Mouse (Mus musculus): ENCODE measurements around the gene Hsd11b1. TPM values are rescaled to one million over a fixed set of nuclear protein-coding genes. Genes with fewer than 3 reads are reported as not detected.
"Not testable (repeated sequence)": the region's sequence is repeated elsewhere in the genome, so short reads cannot be mapped to it uniquely, and the experiment has no call there.

The Hsd11b1 gene
- polyA plus RNA-seq, 1 experiment from 2014 or later, result not detected

DNA sequence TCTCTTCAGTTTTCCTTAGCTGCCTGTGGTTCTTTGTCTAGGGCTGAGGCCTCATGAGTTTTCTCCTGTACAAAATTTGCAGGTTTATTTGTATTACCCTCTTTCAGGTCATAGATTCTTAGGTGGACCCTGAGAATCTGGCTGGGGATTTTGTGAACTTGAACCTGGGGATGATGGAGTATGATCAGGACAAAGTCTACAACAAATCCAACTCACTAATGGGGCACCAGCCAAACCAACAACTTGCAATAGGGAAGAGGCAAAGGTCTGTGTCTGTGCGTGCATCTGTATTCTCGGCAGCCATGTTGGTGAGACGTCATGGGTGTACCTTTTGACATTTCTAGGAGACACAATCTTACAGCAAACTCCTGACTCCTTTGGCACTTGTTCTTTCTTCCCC, 25.2 kb upstream of the Hsd11b1 start:
- no peaks in the 10 kb centered on the region for H3K36me3 ChIP-seq (replicated peaks; ENCODE audit: control insufficient read depth, insufficient read depth, low read depth, low read length)
- H3K27ac ChIP-seq (replicated peaks; ENCODE audit: low read depth, low read length), result no peak overlapping the region
- ATAC-seq (replicated peaks; ENCODE audit: insufficient number of reproducible peaks, low FRiP score, low TSS enrichment, low read depth) (no peak), DNase-seq (ENCODE audit: low spot score) (no peak)
- H3K9ac ChIP-seq (replicated peaks; ENCODE audit: low read length), result no peak overlapping the region
- no peaks in the 10 kb centered on the region for H3K4me1 ChIP-seq (ENCODE audit: control insufficient read depth, insufficient read depth, low read length)
- no peak overlapping the region for H3K4me3 ChIP-seq (ENCODE audit: low read depth, low read length)
- H3K27me3 ChIP-seq (ENCODE audit: control insufficient read depth, insufficient read depth, low read length), result no peaks in the 10 kb centered on the region
- H3K9me3 ChIP-seq (replicated peaks; ENCODE audit: control insufficient read depth, low read length), result no peaks in the 10 kb centered on the region
- 85% methylated on average over 3 of the region's 3 CpGs for WGBS
- H3K4me2 ChIP-seq (ENCODE audit: low read depth, low read length), result no peak overlapping the region

GRCm38 (mm10) chr1:193287578-193287977, 23.7 kb upstream of the Hsd11b1 start:
- H3K9me3 ChIP-seq (replicated peaks; ENCODE audit: control insufficient read depth, low read length), result no peaks in the 10 kb centered on the region
- DNase-seq (ENCODE audit: low spot score) (no peak), ATAC-seq (replicated peaks; ENCODE audit: insufficient number of reproducible peaks, low FRiP score, low TSS enrichment, low read depth) (no peak)
- H3K4me2 ChIP-seq (ENCODE audit: low read depth, low read length), result no peak overlapping the region
- H3K27ac ChIP-seq (replicated peaks; ENCODE audit: low read depth, low read length), result no peak overlapping the region
- H3K27me3 ChIP-seq (ENCODE audit: control insufficient read depth, insufficient read depth, low read length), result no peaks in the 10 kb centered on the region
- no peak overlapping the region for H3K4me3 ChIP-seq (ENCODE audit: low read depth, low read length)
- WGBS, result 90% methylated on average over 2 of the region's 2 CpGs
- H3K9ac ChIP-seq (replicated peaks; ENCODE audit: low read length), result no peak overlapping the region
- H3K4me1 ChIP-seq (ENCODE audit: control insufficient read depth, insufficient read depth, low read length), result no peaks in the 10 kb centered on the region
- H3K36me3 ChIP-seq (replicated peaks; ENCODE audit: control insufficient read depth, insufficient read depth, low read depth, low read length), result no peaks in the 10 kb centered on the region

GRCm38 (mm10) chr1:193285766-193286325, 22.0 kb upstream of the Hsd11b1 start:
- H3K27ac ChIP-seq (replicated peaks; ENCODE audit: low read depth, low read length); H3K4me3 ChIP-seq (ENCODE audit: low read depth, low read length); H3K4me1 ChIP-seq (ENCODE audit: control insufficient read depth, insufficient read depth, low read length); DNase-seq (ENCODE audit: low spot score); H3K4me2 ChIP-seq (ENCODE audit: low read depth, low read length); H3K36me3 ChIP-seq (replicated peaks; ENCODE audit: control insufficient read depth, insufficient read depth, low read depth, low read length); H3K27me3 ChIP-seq (ENCODE audit: control insufficient read depth, insufficient read depth, low read length); H3K9ac ChIP-seq (replicated peaks; ENCODE audit: low read length); H3K9me3 ChIP-seq (replicated peaks; ENCODE audit: control insufficient read depth, low read length); ATAC-seq (replicated peaks; ENCODE audit: insufficient number of reproducible peaks, low FRiP score, low TSS enrichment, low read depth): not testable (repeated sequence)
- 93% methylated on average over 3 of the region's 3 CpGs for WGBS

DNA sequence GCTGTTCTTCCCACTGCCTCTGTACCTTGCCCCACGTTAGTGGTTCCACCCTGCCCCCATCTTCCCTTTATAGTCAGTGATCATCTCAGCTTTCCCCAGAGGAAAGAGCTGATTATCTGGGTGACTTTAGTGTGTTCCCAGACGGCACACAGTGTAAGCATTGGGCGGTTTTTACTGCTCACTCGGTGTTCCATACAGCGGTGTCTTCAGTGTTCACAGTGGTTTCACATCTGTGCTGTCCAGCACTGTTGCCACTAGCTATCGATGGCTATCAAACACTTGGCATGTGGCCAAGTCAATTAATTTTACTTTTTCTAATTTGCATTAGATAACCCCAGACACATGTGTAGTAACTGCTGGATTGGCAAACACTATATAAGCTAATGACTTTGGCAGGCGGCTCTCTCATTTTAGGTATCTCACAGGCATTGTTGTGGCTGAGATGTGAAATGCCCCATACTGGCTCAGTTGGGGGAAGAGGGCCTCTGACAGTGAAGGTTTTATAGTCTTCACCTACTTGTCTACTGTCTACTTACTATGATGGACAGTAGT, 20.4 kb upstream of the Hsd11b1 start:
- no peak overlapping the region for H3K9ac ChIP-seq (replicated peaks; ENCODE audit: low read length)
- no peaks in the 10 kb centered on the region for H3K9me3 ChIP-seq (replicated peaks; ENCODE audit: control insufficient read depth, low read length)
- no peak overlapping the region for H3K4me3 ChIP-seq (ENCODE audit: low read depth, low read length)
- no peaks in the 10 kb centered on the region for H3K4me1 ChIP-seq (ENCODE audit: control insufficient read depth, insufficient read depth, low read length)
- no peaks in the 10 kb centered on the region for H3K36me3 ChIP-seq (replicated peaks; ENCODE audit: control insufficient read depth, insufficient read depth, low read depth, low read length)
- ATAC-seq (replicated peaks; ENCODE audit: insufficient number of reproducible peaks, low FRiP score, low TSS enrichment, low read depth), result no peak; the same call in 1 of the 2 replicates
- H3K27me3 ChIP-seq (ENCODE audit: control insufficient read depth, insufficient read depth, low read length), result no peaks in the 10 kb centered on the region
- no peak overlapping the region for H3K4me2 ChIP-seq (ENCODE audit: low read depth, low read length)
- DNase-seq (ENCODE audit: low spot score), result no peak
- 86% methylated on average over 7 of the region's 7 CpGs for WGBS
- no peak overlapping the region for H3K27ac ChIP-seq (replicated peaks; ENCODE audit: low read depth, low read length)

DNA sequence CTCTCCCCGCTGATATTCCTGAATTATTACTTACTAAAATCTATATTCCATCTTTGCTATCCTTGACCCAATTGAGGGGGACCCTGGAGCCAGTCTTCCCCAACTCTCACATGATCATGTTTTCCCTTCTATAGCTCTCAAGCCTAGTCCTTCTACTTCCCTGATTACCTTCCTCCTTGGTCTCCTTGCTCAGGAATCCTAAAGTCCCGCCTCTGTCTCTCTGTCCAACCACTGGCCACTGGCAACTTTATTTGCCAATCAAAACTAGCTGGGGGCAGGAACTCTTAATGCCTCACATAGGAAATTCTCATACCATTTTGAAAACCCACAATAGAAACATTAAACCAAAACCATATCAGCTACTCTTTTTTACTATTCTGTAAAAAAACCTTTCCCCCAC, 17.5 kb upstream of the Hsd11b1 start:
- H3K9ac ChIP-seq (replicated peaks; ENCODE audit: low read length), result no peak overlapping the region
- no peaks in the 10 kb centered on the region for H3K36me3 ChIP-seq (replicated peaks; ENCODE audit: control insufficient read depth, insufficient read depth, low read depth, low read length)
- 92% methylated on average over 2 of the region's 2 CpGs for WGBS
- H3K27ac ChIP-seq (replicated peaks; ENCODE audit: low read depth, low read length), result no peak overlapping the region
- H3K4me3 ChIP-seq (ENCODE audit: low read depth, low read length), result no peak overlapping the region
- DNase-seq (ENCODE audit: low spot score) (no peak), ATAC-seq (replicated peaks; ENCODE audit: insufficient number of reproducible peaks, low FRiP score, low TSS enrichment, low read depth) (no peak)
- H3K4me2 ChIP-seq (ENCODE audit: low read depth, low read length), result no peak overlapping the region
- no peaks in the 10 kb centered on the region for H3K9me3 ChIP-seq (replicated peaks; ENCODE audit: control insufficient read depth, low read length)
- H3K4me1 ChIP-seq (ENCODE audit: control insufficient read depth, insufficient read depth, low read length), result no peaks in the 10 kb centered on the region
- no peaks in the 10 kb centered on the region for H3K27me3 ChIP-seq (ENCODE audit: control insufficient read depth, insufficient read depth, low read length)

GRCm38 (mm10) chr1:193279492-193279891, 15.6 kb upstream of the Hsd11b1 start:
- Histone ChIP-seq H3K9me3 (replicated peaks; ENCODE audit: control insufficient read depth, low read length) (no peaks in the 10 kb centered on the region), H3K4me2 (ENCODE audit: low read depth, low read length) (no peak overlapping the region), H3K36me3 (replicated peaks; ENCODE audit: control insufficient read depth, insufficient read depth, low read depth, low read length) (no peaks in the 10 kb centered on the region), H3K27me3 (ENCODE audit: control insufficient read depth, insufficient read depth, low read length) (no peaks in the 10 kb centered on the region), H3K9ac (replicated peaks; ENCODE audit: low read length) (no peak overlapping the region), H3K4me3 (ENCODE audit: low read depth, low read length) (no peak overlapping the region), H3K4me1 (ENCODE audit: control insufficient read depth, insufficient read depth, low read length) (no peaks in the 10 kb centered on the region), H3K27ac (replicated peaks; ENCODE audit: low read depth, low read length) (no peak overlapping the region)
- no peak for ATAC-seq (replicated peaks; ENCODE audit: insufficient number of reproducible peaks, low FRiP score, low TSS enrichment, low read depth)
- WGBS, result 82% methylated on average over 4 of the region's 4 CpGs
- no peak for DNase-seq (ENCODE audit: low spot score)

DNA sequence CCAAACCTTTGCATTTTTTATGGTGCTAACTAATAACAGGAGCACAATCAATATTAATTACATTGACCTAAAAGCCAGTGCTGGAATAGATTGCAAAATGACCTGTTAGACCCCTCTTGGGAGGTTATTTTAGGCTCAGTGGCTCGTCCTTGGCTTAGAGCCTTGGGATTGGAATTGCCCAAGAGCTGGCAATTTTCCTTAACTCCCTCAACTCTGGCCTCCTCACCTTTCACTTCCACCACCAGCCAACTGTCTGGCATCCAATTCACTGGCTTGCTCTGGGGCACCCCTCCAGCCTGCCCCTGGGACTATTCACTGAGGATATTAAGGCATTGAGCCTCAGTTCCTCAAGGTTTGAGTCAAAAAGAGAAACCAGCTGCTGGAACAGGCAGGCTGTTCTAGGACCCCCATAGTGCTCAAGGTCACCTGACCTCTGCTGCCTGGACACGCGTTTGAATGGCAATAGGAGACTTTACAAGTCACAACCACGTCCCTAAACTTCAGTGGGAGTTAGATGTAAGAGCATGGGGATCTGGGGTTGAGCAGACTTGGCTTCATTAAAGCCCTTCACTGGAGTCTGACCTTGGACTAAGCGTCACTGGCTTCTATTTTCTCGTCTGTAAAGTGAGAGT, 14.7 kb upstream of the Hsd11b1 start:
- ATAC-seq (replicated peaks; ENCODE audit: insufficient number of reproducible peaks, low FRiP score, low TSS enrichment, low read depth) (no peak), DNase-seq (ENCODE audit: low spot score) (no peak)
- Histone ChIP-seq H3K27me3 (ENCODE audit: control insufficient read depth, insufficient read depth, low read length) (no peaks in the 10 kb centered on the region), H3K4me1 (ENCODE audit: control insufficient read depth, insufficient read depth, low read length) (no peaks in the 10 kb centered on the region), H3K9ac (replicated peaks; ENCODE audit: low read length) (no peak overlapping the region), H3K4me2 (ENCODE audit: low read depth, low read length) (no peak overlapping the region), H3K36me3 (replicated peaks; ENCODE audit: control insufficient read depth, insufficient read depth, low read depth, low read length) (no peaks in the 10 kb centered on the region), H3K4me3 (ENCODE audit: low read depth, low read length) (no peak overlapping the region), H3K27ac (replicated peaks; ENCODE audit: low read depth, low read length) (no peak overlapping the region), H3K9me3 (replicated peaks; ENCODE audit: control insufficient read depth, low read length) (no peaks in the 10 kb centered on the region)
- WGBS, result 35% methylated on average over 6 of the region's 6 CpGs

DNA sequence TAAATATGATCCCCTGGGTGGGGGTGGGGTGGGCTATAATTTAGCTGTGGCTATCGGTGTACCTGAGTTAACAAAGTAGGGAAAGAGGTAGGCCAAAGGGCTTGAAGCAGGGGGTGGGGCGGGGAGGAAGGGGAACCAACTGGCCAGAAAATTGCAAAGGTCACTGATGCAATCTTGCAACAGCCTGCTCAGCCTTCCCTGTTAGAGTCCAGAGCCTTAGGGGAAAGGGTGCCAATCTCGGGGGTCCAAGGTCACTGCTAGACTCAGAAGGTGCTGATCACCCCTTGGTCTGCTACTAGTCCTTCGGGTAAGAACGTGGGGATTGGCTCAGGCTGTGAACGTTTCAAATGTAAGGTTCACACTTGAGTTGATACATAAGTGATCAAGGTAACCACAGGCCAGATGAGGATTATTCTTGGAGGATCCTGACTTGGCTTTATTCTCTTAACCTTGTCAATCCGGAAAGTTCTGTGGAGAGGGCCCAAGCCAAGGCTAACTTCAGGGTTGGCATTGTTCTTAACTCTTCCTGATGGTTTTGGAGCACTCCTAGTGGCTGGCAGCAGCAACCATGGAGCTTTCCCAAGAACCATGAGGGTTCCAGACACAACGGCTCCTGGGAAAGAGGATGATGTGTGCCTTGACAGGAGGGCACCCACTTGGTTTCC, 10.7 kb upstream of the Hsd11b1 start:
- Histone ChIP-seq H3K9me3 (replicated peaks; ENCODE audit: control insufficient read depth, low read length) (no peaks in the 10 kb centered on the region), H3K27ac (replicated peaks; ENCODE audit: low read depth, low read length) (no peak overlapping the region), H3K4me3 (ENCODE audit: low read depth, low read length) (no peak overlapping the region), H3K4me1 (ENCODE audit: control insufficient read depth, insufficient read depth, low read length) (no peaks in the 10 kb centered on the region), H3K36me3 (replicated peaks; ENCODE audit: control insufficient read depth, insufficient read depth, low read depth, low read length) (no peaks in the 10 kb centered on the region), H3K27me3 (ENCODE audit: control insufficient read depth, insufficient read depth, low read length) (no peaks in the 10 kb centered on the region), H3K9ac (replicated peaks; ENCODE audit: low read length) (no peak overlapping the region), H3K4me2 (ENCODE audit: low read depth, low read length) (no peak overlapping the region)
- ATAC-seq (replicated peaks; ENCODE audit: insufficient number of reproducible peaks, low FRiP score, low TSS enrichment, low read depth) (no peak), DNase-seq (ENCODE audit: low spot score) (no peak)
- WGBS, result 73% methylated on average over 8 of the region's 8 CpGs

All from embryonic facial prominence, embryonic 11.5 days (tissue).